Comparison of ENCODE assay signal across 8 mouse cellular contexts in genomic region chr6:17169971-17170781, GRCm38 (mm10).
DNase-seq lines count a peak whose midpoint lies in the region; ATAC-seq and TF ChIP-seq lines count a peak whose summit lies in the region.

No protein-coding gene starts in this region.

- H3K27ac ChIP-seq in gastrocnemius, adult 2 months = peak overlapping the region; percentile 90
- no peak overlapping the region for H3K27ac ChIP-seq in hindbrain, embryonic 12.5 days
- no peak overlapping the region for H3K27ac ChIP-seq in neural tube, embryonic 12.5 days

- no peak overlapping the region for H3K9ac ChIP-seq in hindbrain, embryonic 12.5 days
- H3K9ac ChIP-seq in neural tube, embryonic 12.5 days = no peak overlapping the region

- WGBS in hindbrain, embryonic 12.5 days = 42% methylated on average over 18 of the region's 18 CpGs
- WGBS in neural tube, embryonic 12.5 days = 56% methylated on average over 18 of the region's 18 CpGs

- no peaks in the 10 kb centered on the region for H3K36me3 ChIP-seq in hindbrain, embryonic 12.5 days
- no peaks in the 10 kb centered on the region for H3K36me3 ChIP-seq in neural tube, embryonic 12.5 days

- intact Hi-C loops in gastrocnemius, adult 2 months (cut with DNase I) = loop anchor here (2.0 to 5.0 kb wide), 3 partner anchors 58 to 137 kb away; partner anchors contain the start of genes Cav1 and Cav2
- intact Hi-C loops in left cerebral cortex, postnatal 25 days (cut with DNase I) = loop anchor here (1.0 to 5.0 kb wide), 3 partner anchors 58 to 136 kb away; partner anchors contain the start of genes Cav1 and Cav2

- no peaks in the 10 kb centered on the region for H3K9me3 ChIP-seq in hindbrain, embryonic 12.5 days (replicated peaks)
- no peaks in the 10 kb centered on the region for H3K9me3 ChIP-seq in neural tube, embryonic 12.5 days

- peak; percentile 28 for DNase-seq in urinary bladder, postnatal 25 days (ENCODE audit: low spot score)
- DNase-seq in urinary bladder, postnatal 10 days (ENCODE audit: low spot score) = no peak
- peak; percentile 73 for DNase-seq in gastrocnemius, adult 2 months
- DNase-seq in left cerebral cortex, postnatal 25 days (ENCODE audit: low spot score in 2 of 2) = peak; percentile 40 to 71
- peak; percentile 61 for DNase-seq in testis, postnatal 14 days (ENCODE audit: low spot score)

- no peak; the same call in 1 of the 2 replicates for TF ChIP-seq CTCF in gastrocnemius, adult 2 months (IDR thresholded peaks at IDR 0.05)

- peak overlapping the region; percentile 37 for H3K4me2 ChIP-seq in hindbrain, embryonic 12.5 days (replicated peaks)
- H3K4me2 ChIP-seq in neural tube, embryonic 12.5 days (replicated peaks) = peak overlapping the region; percentile 32

- ATAC-seq in hindbrain, embryonic 12.5 days (ENCODE audit: low FRiP score) = peak; percentile 69
- peak; percentile 59 for ATAC-seq in neural tube, embryonic 12.5 days (ENCODE audit: low FRiP score, low read depth)
- no peak for ATAC-seq in cerebellum, adult (ENCODE audit: insufficient number of reproducible peaks, low FRiP score, low TSS enrichment)

- H3K4me3 ChIP-seq in gastrocnemius, adult 2 months = peak overlapping the region; percentile 64
- no peak overlapping the region for H3K4me3 ChIP-seq in hindbrain, embryonic 12.5 days
- no peak overlapping the region for H3K4me3 ChIP-seq in neural tube, embryonic 12.5 days

- no peaks in the 10 kb centered on the region for H3K27me3 ChIP-seq in hindbrain, embryonic 12.5 days
- no peaks in the 10 kb centered on the region for H3K27me3 ChIP-seq in neural tube, embryonic 12.5 days (replicated peaks)

- H3K4me1 ChIP-seq in hindbrain, embryonic 12.5 days = peaks cover 25% of the 10 kb centered on the region
- H3K4me1 ChIP-seq in neural tube, embryonic 12.5 days = peaks cover 20% of the 10 kb centered on the region
